8 mouse cellular contexts compared by ENCODE assay signal in the genomic region with DNA sequence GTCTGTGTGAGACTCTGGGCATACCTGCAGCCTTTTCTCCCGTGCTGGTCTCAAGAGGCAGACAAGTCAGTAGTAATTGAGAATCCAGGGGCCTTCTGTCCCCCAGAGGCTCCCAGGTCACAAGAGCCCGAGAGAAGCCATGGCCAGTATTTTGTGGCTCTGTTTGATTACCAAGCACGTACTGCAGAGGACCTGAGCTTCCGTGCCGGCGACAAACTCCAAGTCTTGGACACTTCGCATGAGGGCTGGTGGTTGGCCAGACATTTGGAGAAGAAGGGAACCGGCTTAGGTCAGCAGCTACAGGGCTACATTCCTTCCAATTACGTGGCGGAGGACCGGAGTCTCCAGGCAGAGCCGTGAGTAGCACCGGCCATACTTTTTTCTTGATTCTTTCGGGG. TPM values are rescaled to one million over a fixed set of nuclear protein-coding genes. Genes with fewer than 3 reads are reported as not detected.
DNase-seq lines count a peak whose midpoint lies in the region; ATAC-seq lines count a peak whose summit lies in the region.

No protein-coding gene starts in this region.

- peak overlapping the region; percentile 70 for H3K9ac ChIP-seq in heart, embryonic 11.5 days (ENCODE audit: low read depth, low read length)

- no peaks in the 10 kb centered on the region for H3K27me3 ChIP-seq in heart, embryonic 11.5 days (ENCODE audit: control insufficient read depth, insufficient read depth, low read length)
- no peaks in the 10 kb centered on the region for H3K27me3 ChIP-seq in midbrain, embryonic 10.5 days (ENCODE audit: low read depth, poor library complexity, severe bottlenecking)

- no peak; the same call in 1 of the 2 replicates for ATAC-seq in heart, embryonic 11.5 days (replicated peaks; ENCODE audit: insufficient number of reproducible peaks, low FRiP score, low TSS enrichment)

- H3K27ac ChIP-seq in heart, embryonic 11.5 days (ENCODE audit: low read depth, low read length): peak overlapping the region; percentile 60
- H3K27ac ChIP-seq in midbrain, embryonic 10.5 days (replicated peaks): no peak overlapping the region

- no peaks in the 10 kb centered on the region for H3K36me3 ChIP-seq in heart, embryonic 11.5 days (ENCODE audit: control insufficient read depth, insufficient read depth, low read length)
- no peaks in the 10 kb centered on the region for H3K36me3 ChIP-seq in midbrain, embryonic 10.5 days

- H3K9me3 ChIP-seq in heart, embryonic 11.5 days (replicated peaks; ENCODE audit: control insufficient read depth, low read length): no peaks in the 10 kb centered on the region
- H3K9me3 ChIP-seq in midbrain, embryonic 10.5 days (replicated peaks): no peaks in the 10 kb centered on the region

- peak overlapping the region; percentile 39 for H3K4me3 ChIP-seq in heart, embryonic 11.5 days (ENCODE audit: low read depth, low read length)
- no peak overlapping the region for H3K4me3 ChIP-seq in midbrain, embryonic 10.5 days

- peak overlapping the region; percentile 55 for H3K4me2 ChIP-seq in heart, embryonic 11.5 days

- H3K4me1 ChIP-seq in heart, embryonic 11.5 days (ENCODE audit: control insufficient read depth, insufficient read depth, low read length): no peaks in the 10 kb centered on the region
- H3K4me1 ChIP-seq in midbrain, embryonic 10.5 days: peaks cover 3% of the 10 kb centered on the region; the same call in 1 of the 2 replicates

- 62% methylated on average over 14 of the region's 14 CpGs for WGBS in heart, embryonic 11.5 days (ENCODE audit: insufficient replicate concordance)
- 84% methylated on average over 14 of the region's 14 CpGs for WGBS in midbrain, embryonic 10.5 days

- peak; percentile 74 for DNase-seq in 3T3-L1 (ENCODE audit: low read depth, low spot score)
- DNase-seq in adrenal gland, postnatal 14 days: peak; percentile 55
- peak; percentile 52 to 63 for DNase-seq in kidney, postnatal 25 days
- DNase-seq in neural tube, embryonic 10.5 days (ENCODE audit: extremely low spot score, low spot score): peak; percentile 15
- no peak for DNase-seq in midbrain, embryonic 10.5 days (ENCODE audit: low spot score)
- no peak for DNase-seq in spleen, postnatal 10 days (ENCODE audit: low spot score in 2 of 2)
- no peak for DNase-seq in right cerebral cortex, postnatal 14 days

RNA-seq across cellular contexts. Expression of a gene that starts 0.8 kb away (rescaled TPM):
- total RNA-seq in adrenal gland, postnatal 14 days (2021): 8.5 and 8.6 TPM in 2 replicates
- polyA plus RNA-seq in heart, embryonic 11.5 days (2014; fragmentation: Nextera tagmentation; extraction: Ambion mirVana): 5.9 and 6.8 TPM in 2 replicates
- 1.7 and 1.8 TPM in 2 replicates for polyA plus RNA-seq in midbrain, embryonic 10.5 days (2016; fragmentation: Nextera tagmentation; extraction: Ambion mirVana)

Comparison
In these comparisons a context has a peak if more than half of its experiments do, and no peak if none do; other contexts are left out.
1. DNase-seq: peak in 3T3-L1 (single experiment), adrenal gland, postnatal 14 days (single experiment), kidney, postnatal 25 days (2 of 2) and neural tube, embryonic 10.5 days (single experiment); none in midbrain, embryonic 10.5 days (single experiment), spleen, postnatal 10 days (0 of 2) and right cerebral cortex, postnatal 14 days (single experiment).